Mouse (Mus musculus): Measurements from ENCODE around the gene 1810049J17Rik.

1810049J17Rik gene

DNA sequence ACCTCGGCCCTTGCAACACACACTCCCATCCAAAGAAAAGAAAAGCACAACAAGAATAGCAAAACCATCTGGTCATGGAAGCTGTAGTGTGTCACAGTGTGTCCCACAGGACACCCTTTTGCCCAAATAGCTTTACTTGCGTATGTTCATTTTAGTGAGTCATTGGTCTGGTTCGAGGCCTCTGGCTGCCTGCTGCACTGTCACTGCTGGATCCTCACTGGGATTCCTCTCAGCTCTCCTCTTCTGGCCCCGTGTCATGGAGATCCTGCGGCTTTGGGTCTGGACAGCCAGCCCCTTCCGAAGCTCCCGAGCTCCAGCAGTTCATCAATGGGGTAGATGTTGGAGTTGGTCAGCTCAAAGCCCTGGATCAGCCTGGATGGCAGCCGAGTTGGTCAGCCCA lies 3.2 kb downstream of the 1810049J17Rik start:
- in situ Hi-C loops (cut with MboI; ENCODE audit: low pct_unique_long_range_greater_than_20kb in 1 of 2, low sequenced_read_pairs in 2 of 2, unreplicated experiment in 1 of 2): no loop called here

- in situ Hi-C loops (cut with MboI; ENCODE audit: low pct_unique_long_range_greater_than_20kb in 1 of 2, low sequenced_read_pairs in 2 of 2, unreplicated experiment in 1 of 2): no loop called here
These were observed 4.4 kb downstream of the 1810049J17Rik start for GRCm38 (mm10) chr15:12317290-12317689.

DNA sequence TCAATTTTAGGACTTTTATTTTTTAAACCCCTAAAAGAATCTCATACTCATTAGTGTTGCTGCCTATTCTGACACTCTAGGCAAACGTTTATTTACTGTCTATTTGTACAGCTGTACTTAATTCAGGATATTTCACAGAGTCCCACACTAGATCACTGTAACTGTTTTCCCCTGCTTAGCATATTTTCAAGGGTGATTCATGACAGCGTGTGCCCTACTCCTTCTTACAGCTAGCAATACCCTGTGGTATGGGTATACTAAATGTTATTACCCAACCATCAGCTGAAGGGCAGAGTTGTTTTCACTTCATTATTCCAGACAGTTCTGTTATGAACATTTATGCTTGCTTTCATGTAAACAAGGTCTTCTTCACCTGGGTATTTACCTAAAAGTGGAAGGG lies 5.7 kb downstream of the 1810049J17Rik start:
- in situ Hi-C loops (cut with MboI; ENCODE audit: low pct_unique_long_range_greater_than_20kb in 1 of 2, low sequenced_read_pairs in 2 of 2, unreplicated experiment in 1 of 2): no loop called here

DNA sequence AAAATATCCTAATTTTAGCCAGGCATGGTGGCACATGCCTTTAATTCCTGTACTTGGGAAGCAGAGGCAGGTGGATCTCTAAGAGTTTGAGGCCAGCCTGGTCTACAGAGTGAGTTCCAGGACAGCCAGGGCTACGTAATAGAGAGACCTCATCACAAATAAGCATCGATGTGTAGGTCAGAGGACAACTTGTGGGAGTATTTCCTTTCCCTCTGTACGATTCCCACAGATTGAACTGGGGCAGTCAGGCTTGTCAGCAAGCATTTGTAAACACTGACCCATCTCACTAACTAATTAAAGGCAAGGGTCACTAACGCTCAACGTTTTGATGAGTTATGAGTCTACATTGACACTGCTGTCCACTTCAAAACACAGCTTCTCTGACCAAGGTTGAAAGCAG lies 7.1 kb downstream of the 1810049J17Rik start:
- in situ Hi-C loops (cut with MboI; ENCODE audit: low pct_unique_long_range_greater_than_20kb in 1 of 2, low sequenced_read_pairs in 2 of 2, unreplicated experiment in 1 of 2): no loop called here

DNA sequence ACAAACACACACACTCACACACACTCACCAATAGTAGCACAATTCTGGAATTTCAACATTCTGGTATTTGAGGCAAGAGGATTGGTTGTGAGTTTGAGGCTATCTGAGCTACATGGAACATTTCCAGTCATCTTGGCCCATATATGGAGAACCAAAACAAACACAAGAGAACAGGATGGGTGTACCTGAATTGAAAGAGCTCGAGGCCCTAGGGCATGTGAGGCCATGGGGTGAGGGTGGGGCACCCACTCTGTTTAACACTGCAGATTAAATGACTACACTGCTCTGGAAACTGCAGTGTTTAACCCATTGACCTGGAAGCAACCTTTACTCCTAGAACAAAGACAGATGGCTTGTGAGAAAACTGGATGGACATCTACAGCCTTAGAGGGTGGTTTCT lies 8.4 kb downstream of the 1810049J17Rik start:
- in situ Hi-C loops (cut with MboI; ENCODE audit: low pct_unique_long_range_greater_than_20kb in 1 of 2, low sequenced_read_pairs in 2 of 2, unreplicated experiment in 1 of 2): no loop called here

GRCm38 (mm10) chr15:12311465-12311864 lies 10.2 kb downstream of the 1810049J17Rik start:
- in situ Hi-C loops (cut with MboI; ENCODE audit: low pct_unique_long_range_greater_than_20kb in 1 of 2, low sequenced_read_pairs in 2 of 2, unreplicated experiment in 1 of 2): no loop called here

GRCm38 (mm10) chr15:12310676-12311075 lies 11.0 kb downstream of the 1810049J17Rik start:
- in situ Hi-C loops (cut with MboI; ENCODE audit: low pct_unique_long_range_greater_than_20kb in 1 of 2, low sequenced_read_pairs in 2 of 2, unreplicated experiment in 1 of 2): no loop called here

DNA sequence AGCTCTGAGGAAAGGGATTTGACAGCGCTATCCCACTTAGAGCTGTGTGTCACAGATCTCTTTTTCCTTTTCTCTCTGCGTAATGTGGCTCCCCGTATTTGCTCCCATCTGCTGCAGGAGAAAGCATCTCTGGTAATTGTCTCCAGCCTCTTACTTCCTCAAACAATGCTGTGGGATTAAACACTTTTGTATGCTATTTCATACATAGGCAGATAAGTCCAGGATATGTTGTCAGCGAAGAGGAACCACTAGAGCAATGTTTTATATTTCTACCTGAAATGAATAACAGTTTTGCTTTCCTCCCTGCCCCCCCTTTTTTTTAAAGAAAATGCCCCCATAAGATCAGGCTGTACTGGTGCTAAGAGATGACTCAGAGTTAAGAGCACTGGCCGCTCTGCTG lies 13.2 kb downstream of the 1810049J17Rik start:
- in situ Hi-C loops (cut with MboI; ENCODE audit: low pct_unique_long_range_greater_than_20kb in 1 of 2, low sequenced_read_pairs in 2 of 2, unreplicated experiment in 1 of 2): no loop called here

- in situ Hi-C loops (cut with MboI; ENCODE audit: low pct_unique_long_range_greater_than_20kb in 1 of 2, low sequenced_read_pairs in 2 of 2, unreplicated experiment in 1 of 2): no loop called here
These were observed 14.6 kb downstream of the 1810049J17Rik start for GRCm38 (mm10) chr15:12307114-12307513.

DNA sequence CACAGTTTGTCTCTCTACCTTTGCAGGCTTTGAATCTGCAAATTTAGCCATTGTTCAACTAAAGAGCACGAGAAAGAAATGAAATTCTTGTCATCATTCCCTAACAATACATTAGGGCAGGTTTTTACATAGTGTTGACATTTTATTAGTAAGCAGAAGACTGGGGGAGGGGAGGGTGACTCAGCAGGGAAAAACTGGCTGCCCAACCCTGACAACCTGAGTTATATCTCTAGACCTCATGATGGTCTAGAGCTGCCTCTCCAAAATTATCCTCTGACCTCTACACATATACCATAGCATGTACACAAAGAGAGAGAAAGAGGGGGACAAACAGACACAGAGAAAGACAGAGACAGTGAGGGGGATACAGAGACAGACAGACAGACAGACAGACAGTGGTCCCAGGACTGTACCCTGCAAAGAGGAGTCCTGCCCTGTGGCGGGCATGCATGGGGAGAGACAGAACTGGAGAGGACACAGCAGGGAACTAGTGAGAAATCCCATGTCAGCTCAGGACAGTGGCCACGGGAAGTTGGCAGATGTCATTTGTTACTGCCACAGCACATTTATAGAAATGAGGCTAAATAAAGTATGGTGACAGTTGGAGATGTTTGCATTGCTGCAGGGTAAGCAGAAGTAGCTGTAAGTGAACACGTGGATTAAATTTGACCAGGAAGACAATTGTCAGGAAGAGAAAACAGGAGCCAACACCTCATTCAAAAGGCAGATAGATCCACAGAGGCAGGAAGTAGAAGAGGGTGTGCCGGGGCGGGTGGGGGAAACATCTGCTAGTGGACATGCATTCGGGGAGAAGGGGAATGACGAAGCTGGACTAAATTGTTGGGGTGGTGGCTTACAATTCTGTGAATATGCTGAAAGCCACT lies 15.3 kb downstream of the 1810049J17Rik start:
- in situ Hi-C loops (cut with MboI; ENCODE audit: low pct_unique_long_range_greater_than_20kb in 1 of 2, low sequenced_read_pairs in 2 of 2, unreplicated experiment in 1 of 2): no loop called here

DNA sequence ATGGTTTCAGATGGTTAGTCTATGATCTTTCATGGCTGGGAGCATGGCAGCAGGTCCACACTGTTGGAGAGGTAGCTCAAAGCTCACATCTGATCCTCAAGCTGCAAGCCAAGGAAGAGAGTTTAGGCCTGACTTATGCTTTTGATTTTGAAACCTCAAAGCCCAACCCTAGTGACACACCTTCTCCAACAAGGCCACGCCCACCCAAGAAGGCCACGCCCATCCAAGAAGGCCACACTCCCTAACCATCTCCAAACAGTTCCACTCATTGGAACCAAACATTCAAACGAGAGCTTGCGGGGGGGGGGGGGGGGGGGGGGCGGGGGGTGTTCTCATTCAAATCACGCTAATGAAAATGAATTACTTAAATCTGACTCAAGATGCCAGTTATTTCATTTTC lies 19.9 kb downstream of the 1810049J17Rik start:
- in situ Hi-C loops (cut with MboI; ENCODE audit: low pct_unique_long_range_greater_than_20kb in 1 of 2, low sequenced_read_pairs in 2 of 2, unreplicated experiment in 1 of 2): no loop called here

DNA sequence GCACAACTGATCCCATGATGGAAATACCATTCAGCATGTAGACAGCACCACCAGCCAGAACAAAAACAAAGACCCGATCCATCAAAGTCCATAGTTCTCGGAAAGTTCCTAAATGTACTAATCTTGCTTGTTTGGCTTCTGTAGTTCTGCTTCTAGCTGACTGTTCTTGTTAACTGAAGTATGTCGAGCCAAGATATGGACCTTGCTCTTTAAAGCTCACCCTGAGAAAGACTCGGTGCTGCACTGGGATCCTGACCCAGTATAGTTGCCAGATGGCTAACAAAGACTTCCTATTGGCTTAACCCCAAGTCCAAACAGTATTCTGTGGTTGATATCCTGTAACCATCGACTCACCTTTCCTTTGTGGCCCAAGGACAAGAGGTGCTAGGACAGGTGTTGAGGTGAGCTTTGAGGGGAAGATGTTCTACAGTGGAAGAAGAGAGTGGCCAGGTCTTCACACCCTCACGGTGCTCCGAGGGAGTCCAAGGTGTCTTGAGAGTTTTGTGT lies 23.4 kb downstream of the 1810049J17Rik start:
- in situ Hi-C loops (cut with MboI; ENCODE audit: low pct_unique_long_range_greater_than_20kb in 1 of 2, low sequenced_read_pairs in 2 of 2, unreplicated experiment in 1 of 2): no loop called here

DNA sequence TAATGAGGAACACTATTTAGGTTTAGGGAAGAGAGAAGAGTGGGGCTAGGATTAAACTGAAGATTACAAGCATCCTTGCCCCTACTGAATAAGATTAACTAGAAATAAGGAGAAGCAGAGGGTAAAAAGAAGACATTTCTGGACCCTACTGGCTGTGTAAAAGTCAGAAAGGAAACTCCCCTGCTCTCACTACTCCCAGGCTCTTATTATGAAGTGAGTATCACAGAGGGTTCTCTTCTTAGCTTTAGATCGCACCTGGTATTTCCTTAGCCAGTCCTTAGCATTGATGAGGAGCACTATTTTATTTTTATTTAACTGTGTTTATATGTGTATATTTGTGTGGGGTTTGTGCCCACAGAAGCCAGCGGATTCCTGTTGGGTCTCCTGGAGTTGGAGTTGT lies 25.5 kb downstream of the 1810049J17Rik start:
- in situ Hi-C loops (cut with MboI; ENCODE audit: low pct_unique_long_range_greater_than_20kb in 1 of 2, low sequenced_read_pairs in 2 of 2, unreplicated experiment in 1 of 2): no loop called here

GRCm38 (mm10) chr15:12291757-12292156 lies 29.9 kb downstream of the 1810049J17Rik start:
- in situ Hi-C loops (cut with MboI; ENCODE audit: low pct_unique_long_range_greater_than_20kb in 1 of 2, low sequenced_read_pairs in 2 of 2, unreplicated experiment in 1 of 2): no loop called here

GRCm38 (mm10) chr15:12290330-12290729 lies 31.4 kb downstream of the 1810049J17Rik start:
- in situ Hi-C loops (cut with MboI; ENCODE audit: low pct_unique_long_range_greater_than_20kb in 1 of 2, low sequenced_read_pairs in 2 of 2, unreplicated experiment in 1 of 2): no loop called here

DNA sequence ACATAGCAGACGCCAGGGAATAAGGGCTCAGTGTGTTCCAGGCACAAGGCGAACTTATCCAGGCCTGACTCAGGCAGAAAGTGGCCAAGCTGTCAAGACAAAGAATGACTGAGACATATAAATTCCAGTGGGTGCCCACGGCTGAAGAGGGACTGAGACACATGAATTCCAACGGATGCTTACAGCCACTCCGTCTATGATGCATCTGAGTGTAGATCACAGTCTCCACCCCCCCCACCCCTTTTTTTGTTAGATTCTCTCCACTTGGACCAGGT lies 36.2 kb downstream of the 1810049J17Rik start:
- in situ Hi-C loops (cut with MboI; ENCODE audit: low pct_unique_long_range_greater_than_20kb in 1 of 2, low sequenced_read_pairs in 2 of 2, unreplicated experiment in 1 of 2): no loop called here

GRCm38 (mm10) chr15:12284794-12285534 lies 36.7 kb downstream of the 1810049J17Rik start:
- in situ Hi-C loops (cut with MboI; ENCODE audit: low pct_unique_long_range_greater_than_20kb in 1 of 2, low sequenced_read_pairs in 2 of 2, unreplicated experiment in 1 of 2): no loop called here

DNA sequence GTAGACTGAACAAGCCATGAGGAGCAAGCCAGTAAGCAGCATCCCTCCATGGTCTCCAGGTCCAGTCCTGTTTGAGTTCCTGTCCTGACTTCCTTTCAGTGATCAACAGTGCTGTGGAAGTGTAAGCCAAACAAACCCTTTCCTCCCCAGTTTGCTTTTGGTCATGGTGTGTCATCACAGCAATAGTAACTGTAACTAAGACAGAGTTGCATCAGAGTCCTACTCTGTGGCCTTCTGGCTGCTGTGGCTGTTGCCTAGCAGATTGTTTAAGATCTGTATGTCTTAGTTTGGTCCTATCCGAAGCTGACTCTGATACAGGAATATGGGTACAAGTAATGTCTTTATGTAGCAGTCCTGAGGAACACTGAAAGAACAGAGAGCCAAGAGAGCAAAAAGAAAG lies 41.9 kb downstream of the 1810049J17Rik start:
- in situ Hi-C loops (cut with MboI; ENCODE audit: low pct_unique_long_range_greater_than_20kb in 1 of 2, low sequenced_read_pairs in 2 of 2, unreplicated experiment in 1 of 2): no loop called here

- in situ Hi-C loops (cut with MboI; ENCODE audit: low pct_unique_long_range_greater_than_20kb in 1 of 2, low sequenced_read_pairs in 2 of 2, unreplicated experiment in 1 of 2): no loop called here
These were observed 46.5 kb downstream of the 1810049J17Rik start for GRCm38 (mm10) chr15:12275091-12275623.
